Mouse (Mus musculus) liver, embryonic 15.5 days (tissue): ENCODE data around the gene Ctla2b. TPM values are rescaled to one million over a fixed set of nuclear protein-coding genes. Genes with fewer than 3 reads are reported as not detected.

Source experiments
- polyA plus RNA-seq: library from polyadenylated mRNA; unstranded; fragments of >200 nt; fragmentation: Nextera tagmentation; extraction: Ambion mirVana; gene quantifications from 2 replicates; pipeline ENCODE4 v1.2.1, GENCODE M21; 2015

Ctla2b gene
- polyA plus RNA-seq, 1 experiment from 2014 or later: 5.6 TPM

Other genes with a start within 250 kb of the Ctla2b start
- gene BC051665, start 111.1 kb downstream of the Ctla2b start, polyA plus RNA-seq: not detected in 2 replicates
- gene Ctsll3, start 94.6 kb downstream of the Ctla2b start, polyA plus RNA-seq: not detected in 2 replicates
- gene 4930486L24Rik, start 33.0 kb downstream of the Ctla2b start, polyA plus RNA-seq: 0.06 TPM in 1 of 2 replicates, not detected in the other
- gene Gm49392, start 553 bp downstream of the Ctla2b start, polyA plus RNA-seq: 0.26 TPM in 1 of 2 replicates, not detected in the other
- not detected in 2 replicates for gene Tpbpb, start 7.4 kb upstream of the Ctla2b start, polyA plus RNA-seq
- not detected in 2 replicates for gene Gm49393, start 38.1 kb upstream of the Ctla2b start, polyA plus RNA-seq
- gene Gm49391, start 39.1 kb upstream of the Ctla2b start, polyA plus RNA-seq: 0.82 and 2.5 TPM in 2 replicates
- 24.2 and 25.8 TPM in 2 replicates for gene Ctla2a, start 39.2 kb upstream of the Ctla2b start, polyA plus RNA-seq
- gene Tpbpa, start 44.5 kb upstream of the Ctla2b start, polyA plus RNA-seq: not detected in 2 replicates
- not detected in 2 replicates for gene Ctsj, start 108.5 kb upstream of the Ctla2b start, polyA plus RNA-seq
- not detected in 2 replicates for gene Ctsq, start 143.2 kb upstream of the Ctla2b start, polyA plus RNA-seq